Mouse (Mus musculus): ENCODE data around the gene Olfr1507. TPM values are rescaled to one million over a fixed set of nuclear protein-coding genes. Genes with fewer than 3 reads are reported as not detected.

Gene Olfr1507
- total RNA-seq (2021): under 1 TPM in 1 of 2 experiments, not detected in 1; 0.67 TPM
- long read RNA-seq, experiment 1: 0 reads
- long read RNA-seq, experiment 2: 0 reads

DNA sequence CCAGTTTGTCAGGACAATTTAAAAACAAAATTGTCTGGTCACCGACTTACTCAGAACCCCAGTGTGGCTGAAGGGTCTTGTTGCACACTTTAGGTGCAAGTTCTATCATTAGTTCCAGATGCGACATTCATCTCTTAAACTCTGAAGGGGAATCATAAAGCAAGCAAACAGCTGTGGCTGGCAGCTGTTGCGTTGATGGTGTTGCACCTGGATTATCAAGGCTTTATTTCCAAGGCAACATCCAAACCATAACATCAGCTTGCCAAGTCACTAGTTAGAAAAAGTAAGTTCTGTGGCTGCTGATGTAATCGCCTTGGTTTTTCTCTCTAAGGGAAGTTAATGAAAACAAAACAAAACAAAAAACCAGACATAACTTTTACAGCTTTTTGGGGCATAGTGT, at the start of gene Olfr1507:
TSS of gene Olfr1507 (minus strand) at position 234 of the 400 bp plus-strand sequence.
- DNase-seq (ENCODE audit: low spot score in 2 of 2): no peak

DNA sequence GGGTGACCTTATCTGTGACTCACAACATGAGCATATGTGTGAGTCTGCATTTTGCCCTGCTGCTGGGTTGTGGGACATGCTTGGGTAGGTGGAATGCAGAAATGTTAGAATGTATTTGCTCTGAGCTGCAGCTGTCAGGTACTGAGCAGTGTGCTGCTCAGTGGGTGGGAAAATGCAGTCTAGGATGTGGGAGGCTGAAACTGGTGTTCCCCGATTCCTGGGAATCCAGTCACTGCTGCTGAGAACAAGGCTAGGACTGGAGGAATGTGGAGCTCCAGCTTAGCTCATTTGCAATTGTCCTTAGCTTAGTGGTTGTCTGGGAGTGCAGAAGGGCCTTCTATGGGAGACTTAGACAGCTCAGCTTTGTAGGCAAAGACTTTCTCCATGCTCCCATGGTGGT, 37.8 kb upstream of the Olfr1507 start:
- no peak for DNase-seq (ENCODE audit: low spot score in 2 of 2)

GRCm38 (mm10) chr14:52524952-52525351, 29.4 kb upstream of the Olfr1507 start:
- DNase-seq (ENCODE audit: low spot score in 2 of 2): no peak

DNA sequence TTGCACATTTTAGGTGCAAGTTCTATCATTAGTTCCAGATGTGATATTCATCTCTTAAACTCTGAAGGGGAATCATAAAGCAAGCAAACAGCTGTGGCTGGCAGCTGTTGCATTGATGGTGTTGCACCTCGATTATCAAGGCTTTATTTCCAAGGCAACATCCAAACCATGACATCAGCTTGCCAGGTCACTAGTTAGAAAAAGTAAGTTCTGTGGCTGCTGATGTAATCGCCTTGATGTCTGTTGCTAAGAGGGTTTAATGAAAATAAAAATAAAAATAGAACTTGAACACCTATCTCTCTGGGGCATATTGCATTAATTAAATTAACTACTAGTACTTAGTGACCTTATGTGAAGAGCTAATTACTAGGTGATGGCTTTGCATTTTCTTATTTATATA, 28.2 kb downstream of the Olfr1507 start, which contains the start of gene Olfr1508:
TSS of gene Olfr1508 (minus strand) at position 101 of the 400 bp plus-strand sequence.
- no peak for DNase-seq (ENCODE audit: low spot score in 2 of 2)

GRCm38 (mm10) chr14:52465738-52466137, 29.8 kb downstream of the Olfr1507 start:
- DNase-seq (ENCODE audit: low spot score in 2 of 2): no peak

GRCm38 (mm10) chr14:52461928-52462327, 33.6 kb downstream of the Olfr1507 start:
- no peak for DNase-seq (ENCODE audit: low spot score in 2 of 2)

- DNase-seq (ENCODE audit: low spot score in 2 of 2): no peak
Observed at GRCm38 (mm10) chr14:52451138-52451537, 44.4 kb downstream of the Olfr1507 start.

DNA sequence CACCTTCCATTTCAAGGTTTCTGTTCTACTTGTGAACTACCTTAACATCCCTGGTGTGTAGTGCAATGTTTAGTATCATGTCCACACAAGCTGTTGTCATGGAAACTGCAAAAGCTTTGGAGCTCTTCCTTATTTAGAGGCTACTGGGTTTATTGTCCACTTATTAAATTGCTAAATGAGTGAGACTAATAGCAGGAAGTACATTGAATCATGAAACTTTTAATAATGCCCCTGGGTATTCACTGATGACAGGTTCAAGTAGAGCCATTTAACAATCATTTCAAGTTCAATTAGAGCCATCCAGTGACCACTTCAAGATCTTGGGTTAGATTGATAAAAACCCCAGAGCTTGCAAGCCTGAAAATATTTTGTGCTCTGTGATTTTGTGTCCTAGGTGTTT, 52.9 kb downstream of the Olfr1507 start, which contains the start of gene Olfr1509:
TSS of gene Olfr1509 (plus strand) at position 301 of the 400 bp plus-strand sequence.
- no peak for DNase-seq (ENCODE audit: low spot score in 2 of 2)

Other genes starting within 250 kb of the Olfr1507 start
- gene Chd8, start 238.0 kb downstream of the Olfr1507 start, total RNA-seq (2021): 10 to 100 TPM; 76.4 to 78.8 TPM
- gene Tox4, start 216.6 kb downstream of the Olfr1507 start, total RNA-seq (2021): 10 to 100 TPM; 41.8 to 42.0 TPM
- gene Rab2b, start 216.2 kb downstream of the Olfr1507 start, total RNA-seq (2021): 10 to 100 TPM in 1 of 2 experiments, 1 to 10 TPM in 1; 9.1 to 12.5 TPM
- gene Mettl3, start 190.6 kb downstream of the Olfr1507 start, total RNA-seq (2021): 10 to 100 TPM; 22.1 to 24.8 TPM
- 1 to 10 TPM; 7.2 to 7.4 TPM for gene Sall2, start 167.0 kb downstream of the Olfr1507 start, total RNA-seq (2021)
- gene Olfr1513, start 139.3 kb downstream of the Olfr1507 start, total RNA-seq (2021): not detected
- gene Olfr1512, start 116.6 kb downstream of the Olfr1507 start, total RNA-seq (2021): not detected
- not detected for gene Olfr1511, start 98.4 kb downstream of the Olfr1507 start, total RNA-seq (2021)
- gene Olfr1510, start 81.4 kb downstream of the Olfr1507 start, total RNA-seq (2021): not detected
- not detected for gene Olfr1509, start 52.8 kb downstream of the Olfr1507 start, total RNA-seq (2021)
- gene Olfr1508, start 28.3 kb downstream of the Olfr1507 start, total RNA-seq (2021): under 1 TPM in 1 of 2 experiments, not detected in 1; 0.05 TPM

Measured in gastrocnemius, postnatal 4 days (tissue).